Mouse (Mus musculus) embryonic fibroblast, embryonic 13.5 days (primary cell): Measurements from ENCODE around the gene Zfp263. TPM values are rescaled to one million over a fixed set of nuclear protein-coding genes. Genes with fewer than 3 reads are reported as not detected.

Experiments used
- H3K27ac ChIP-seq: 2 replicates; pipeline ENCODE4 v1.5.1; 2012; ENCODE audit warnings: low read length, control low read depth, inconsistent platforms; ENCODE audit not compliant: insufficient read depth
- H3K4me1 ChIP-seq: 2 replicates; pipeline ENCODE4 v1.6.1; 2011; ENCODE audit warnings: low read length; ENCODE audit not compliant: control insufficient read depth, insufficient read depth
- H3K4me3 ChIP-seq: 2 replicates; pipeline ENCODE4 v1.5.1; 2011; ENCODE audit warnings: mild to moderate bottlenecking, control low read depth, low read length; ENCODE audit not compliant: insufficient read depth
- CTCF ChIP-seq: IDR thresholded peaks from 2 replicates; pipeline ENCODE4 v1.5.1; 2011; ENCODE audit warnings: mild to moderate bottlenecking, control low read depth, low read length, moderate library complexity, borderline replicate concordance; ENCODE audit not compliant: insufficient read depth
- POLR2A ChIP-seq: IDR thresholded peaks from 2 replicates; pipeline ENCODE4 v1.6.1; 2011; ENCODE audit warnings: low read depth, mild to moderate bottlenecking, control low read depth, low read length, moderate library complexity
- polyA plus RNA-seq: library from polyadenylated mRNA; stranded (reverse); fragments of >200 nt; gene quantifications from 2 replicates; pipeline ENCODE4 v1.2.4, GENCODE M21; 2011; ENCODE audit warnings: low read depth; ENCODE audit not compliant: missing spikeins, insufficient read length

Gene Zfp263
- 14.4 and 16.9 TPM in 2 replicates for polyA plus RNA-seq

- Histone ChIP-seq H3K27ac (peak within 1 kb of the TSS; percentile 50), H3K4me1 (no peaks in the 10 kb centered on the region), H3K4me3 (peak within 1 kb of the TSS; percentile 99)
- TF ChIP-seq POLR2A (peak; percentile 88), CTCF (no peak)
These were observed at the start of gene Zfp263 for GRCm38 (mm10) chr16:3743503-3744185. TSS of gene Zfp263 (plus strand) at chr16:3744093.

- TF ChIP-seq CTCF: no peak
- TF ChIP-seq POLR2A: no peak
- Histone ChIP-seq H3K4me3 (no peak overlapping the region), H3K4me1 (no peaks in the 10 kb centered on the region), H3K27ac (no peak overlapping the region)
These were observed 44.6 kb upstream of the Zfp263 start for GRCm38 (mm10) chr16:3699281-3699680.

DNA sequence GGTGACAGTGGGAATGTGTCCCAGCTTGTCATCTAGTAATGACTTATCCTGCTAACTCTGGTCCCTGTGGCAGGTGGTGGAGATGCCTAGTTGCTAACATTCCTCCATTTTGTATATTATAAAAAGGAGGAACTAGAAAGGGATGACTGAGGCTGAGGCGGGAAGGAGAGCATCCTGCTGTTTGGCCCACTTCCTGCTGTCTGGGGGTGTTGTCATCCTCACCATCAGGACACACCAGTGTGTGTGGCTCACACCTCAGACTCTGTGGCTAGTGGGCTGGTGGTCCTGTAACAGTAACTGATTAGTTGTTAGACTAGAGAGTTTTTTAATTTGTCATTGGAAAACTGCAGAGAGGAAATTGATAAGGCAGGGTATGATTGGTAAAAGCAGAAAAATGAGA lies 43.0 kb upstream of the Zfp263 start:
- no peaks in the 10 kb centered on the region for H3K4me1 ChIP-seq
- H3K27ac ChIP-seq: no peak overlapping the region
- H3K4me3 ChIP-seq: no peak overlapping the region
- no peak for TF ChIP-seq CTCF
- no peak for TF ChIP-seq POLR2A

- H3K4me1 ChIP-seq: no peaks in the 10 kb centered on the region
- H3K4me3 ChIP-seq: no peak overlapping the region
- TF ChIP-seq POLR2A (no peak), CTCF (no peak)
- no peak overlapping the region for H3K27ac ChIP-seq
These were observed 37.2 kb upstream of the Zfp263 start for GRCm38 (mm10) chr16:3706680-3707079.

GRCm38 (mm10) chr16:3714731-3715130 lies 29.2 kb upstream of the Zfp263 start:
- Histone ChIP-seq H3K4me1 (no peaks in the 10 kb centered on the region), H3K4me3 (no peak overlapping the region), H3K27ac (no peak overlapping the region)
- TF ChIP-seq POLR2A: no peak
- no peak for TF ChIP-seq CTCF

GRCm38 (mm10) chr16:3717980-3718379 lies 25.9 kb upstream of the Zfp263 start, which contains the start of gene Mefv:
TSS of gene Mefv (minus strand) at chr16:3718097.
- TF ChIP-seq POLR2A: no peak
- TF ChIP-seq CTCF: no peak
- no peaks in the 10 kb centered on the region; the same call in 1 of the 2 replicates for H3K4me1 ChIP-seq
- H3K27ac ChIP-seq: no peak within 1 kb of the TSS
- H3K4me3 ChIP-seq: no peak within 1 kb of the TSS

DNA sequence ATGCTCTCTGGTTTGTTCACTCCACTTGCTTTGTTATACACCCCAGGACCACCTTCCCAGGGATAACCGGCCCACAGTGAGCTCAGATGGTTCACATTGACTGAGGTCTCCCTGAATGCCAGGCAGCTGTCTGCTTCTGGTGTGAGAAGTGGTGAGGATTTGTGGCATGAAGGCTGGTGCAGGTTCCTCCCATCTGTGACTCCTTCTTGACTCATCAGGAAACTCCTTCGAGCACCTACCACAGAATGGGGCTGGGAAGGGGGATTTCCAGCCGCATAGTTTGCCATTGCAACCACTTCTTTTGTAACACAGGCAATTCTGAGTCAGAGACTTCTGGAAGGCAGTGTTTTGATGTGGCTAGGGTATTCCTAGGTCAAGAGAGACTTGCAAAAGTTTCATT lies 20.7 kb upstream of the Zfp263 start:
- no peak overlapping the region for H3K4me3 ChIP-seq
- TF ChIP-seq CTCF: no peak
- TF ChIP-seq POLR2A: 0 out of 2 replicates have a peak, but pooled peaks have one; percentile 33
- H3K27ac ChIP-seq: peak overlapping the region; percentile 36
- H3K4me1 ChIP-seq: peaks cover 2% of the 10 kb centered on the region

GRCm38 (mm10) chr16:3727980-3728720 lies 15.7 kb upstream of the Zfp263 start:
- no peak for TF ChIP-seq CTCF
- no peak for TF ChIP-seq POLR2A
- Histone ChIP-seq H3K27ac (no peak overlapping the region), H3K4me3 (no peak overlapping the region), H3K4me1 (peaks cover 5% of the 10 kb centered on the region)

DNA sequence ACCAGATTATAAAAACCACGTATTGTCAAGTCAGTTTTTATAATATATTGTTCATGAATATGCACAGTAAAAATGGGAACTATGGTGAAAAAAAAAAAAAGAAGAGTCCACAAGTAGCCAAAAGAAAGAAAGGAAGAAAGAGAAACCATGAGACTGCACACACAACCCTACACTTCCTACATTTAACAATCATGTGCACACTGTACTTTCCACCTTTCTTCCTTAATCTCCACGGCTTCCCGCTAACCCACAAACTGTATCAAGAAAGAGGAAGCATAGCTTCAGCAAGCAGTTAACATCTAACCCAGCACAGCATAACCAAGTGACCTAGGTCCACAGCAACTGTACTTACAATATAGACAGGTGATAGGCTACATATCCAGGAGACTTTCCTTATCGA lies 11.3 kb upstream of the Zfp263 start:
- H3K4me1 ChIP-seq: peaks cover 3% of the 10 kb centered on the region; the same call in 1 of the 2 replicates
- no peak overlapping the region for H3K4me3 ChIP-seq
- no peak overlapping the region for H3K27ac ChIP-seq
- TF ChIP-seq POLR2A: no peak
- TF ChIP-seq CTCF: no peak

DNA sequence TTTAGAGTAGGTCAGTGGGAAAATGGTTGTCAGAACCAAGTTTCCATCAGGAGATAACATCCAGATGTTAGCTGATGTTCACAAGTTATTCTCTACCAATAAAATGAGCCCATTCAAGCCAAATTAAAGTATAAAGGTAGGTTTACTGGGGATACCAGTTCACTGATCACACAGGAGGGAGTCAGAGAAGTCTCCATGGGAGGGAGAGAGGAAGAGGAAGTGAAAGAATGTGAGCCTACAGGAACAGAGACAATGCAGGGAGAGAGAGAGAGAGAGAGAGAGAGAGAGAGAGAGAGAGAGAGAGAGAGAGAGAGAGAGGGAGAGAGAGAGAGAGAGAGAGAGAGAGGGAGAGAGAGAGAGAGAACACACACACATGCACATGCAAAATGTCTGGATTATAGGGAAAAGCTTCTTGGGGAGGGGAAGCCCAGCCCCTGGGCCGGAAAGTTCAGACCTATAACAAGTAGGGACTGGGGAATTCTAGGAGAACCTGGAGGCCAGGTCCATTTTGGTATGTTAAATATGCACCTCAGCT lies 10.6 kb upstream of the Zfp263 start:
- Histone ChIP-seq H3K4me1 (peaks cover 3% of the 10 kb centered on the region; the same call in 1 of the 2 replicates), H3K4me3 (no peak overlapping the region), H3K27ac (no peak overlapping the region)
- TF ChIP-seq POLR2A (no peak), CTCF (no peak)
